Mouse (Mus musculus) kidney, adult 2 months (tissue): ENCODE measurements around the gene Ctbp1. TPM values are rescaled to one million over a fixed set of nuclear protein-coding genes. Genes with fewer than 3 reads are reported as not detected.

Experiments
- DNase-seq: peaks from one replicate; pipeline ENCODE4 v3.0.0; 2021
- H3K27ac ChIP-seq: fragments of 200-500 bp; 2 replicates; pipeline ENCODE4 v1.5.1; 2012; ENCODE audit warnings: low read depth, low read length, control low read depth, inconsistent platforms; ENCODE audit not compliant: insufficient read depth
- H3K27me3 ChIP-seq: fragments of 200-500 bp; replicated peaks from 2 replicates; pipeline ENCODE4 v1.6.1; 2012; ENCODE audit warnings: mild to moderate bottlenecking, moderate library complexity, low read length, inconsistent platforms; ENCODE audit not compliant: control insufficient read depth, insufficient read depth
- H3K36me3 ChIP-seq: fragments of 200-500 bp; 2 replicates; pipeline ENCODE4 v1.6.1; 2012; ENCODE audit warnings: mild to moderate bottlenecking, moderate library complexity, low read length, inconsistent platforms; ENCODE audit not compliant: control insufficient read depth, insufficient read depth
- H3K4me1 ChIP-seq: fragments of 200-500 bp; 2 replicates; pipeline ENCODE4 v1.6.1; 2011; ENCODE audit warnings: low read length; ENCODE audit not compliant: control insufficient read depth, insufficient read depth
- H3K4me3 ChIP-seq: fragments of 200-500 bp; 2 replicates; pipeline ENCODE4 v1.5.1; 2011; ENCODE audit warnings: mild to moderate bottlenecking, low read depth, low read length, control low read depth; ENCODE audit not compliant: insufficient read depth
- CTCF ChIP-seq: fragments of 200-500 bp; conservative IDR thresholded peaks from 2 replicates; pipeline ENCODE4 v1.5.1; 2011; ENCODE audit warnings: low read depth, mild to moderate bottlenecking, control low read depth, low read length, moderate library complexity, mixed read lengths; ENCODE audit not compliant: insufficient read depth, insufficient read length
- POLR2A ChIP-seq: fragments of 200-500 bp; IDR thresholded peaks from one replicate; pipeline ENCODE4 v1.6.1; 2011; ENCODE audit warnings: low read depth, low read length, control low read depth
- WGBS: fragments of 180-500 bp; shearing (Covaris S2); methylation state at CpG from one replicate; pipeline ENCODE4 v1.1.7; 2018; 5-methylcytosine and 5-hydroxymethylcytosine counted together
- polyA plus RNA-seq: library from polyadenylated mRNA; depleted of rRNA; stranded (reverse); fragments of >200 nt; gene quantifications from 2 replicates; pipeline ENCODE4 v1.2.3, GENCODE M21; 2012

Gene Ctbp1
- polyA plus RNA-seq, 1 experiment: 209 TPM

DNA sequence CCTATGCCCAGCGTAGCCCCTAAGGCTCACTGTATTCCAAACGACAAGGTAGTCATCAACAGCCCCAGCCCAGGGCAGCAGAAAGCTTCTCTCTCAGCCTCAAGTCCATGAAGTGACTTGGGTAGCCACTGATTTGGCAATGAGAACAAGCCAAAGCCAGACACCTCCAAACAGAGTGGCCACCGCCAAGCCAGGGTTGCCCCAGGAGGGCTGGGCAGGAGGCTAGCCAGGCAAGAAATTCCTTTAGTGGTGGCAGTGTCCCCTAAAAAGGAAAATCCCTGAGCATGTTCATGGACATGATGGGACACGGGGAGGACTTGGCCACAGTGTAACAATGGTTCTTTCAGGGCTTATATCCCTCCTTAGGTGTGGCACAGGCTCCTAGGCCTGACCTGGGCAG, 55.0 kb downstream of the Ctbp1 start:
- Histone ChIP-seq H3K4me3 (no peak overlapping the region), H3K27me3 (no peaks in the 10 kb centered on the region), H3K27ac (no peak overlapping the region), H3K36me3 (no peaks in the 10 kb centered on the region), H3K4me1 (no peaks in the 10 kb centered on the region)
- whole genome bisulfite sequencing: 95% methylated on average over 4 of the region's 4 CpGs
- no peak for DNase-seq
- no peak for TF ChIP-seq POLR2A
- TF ChIP-seq CTCF: no peak

DNA sequence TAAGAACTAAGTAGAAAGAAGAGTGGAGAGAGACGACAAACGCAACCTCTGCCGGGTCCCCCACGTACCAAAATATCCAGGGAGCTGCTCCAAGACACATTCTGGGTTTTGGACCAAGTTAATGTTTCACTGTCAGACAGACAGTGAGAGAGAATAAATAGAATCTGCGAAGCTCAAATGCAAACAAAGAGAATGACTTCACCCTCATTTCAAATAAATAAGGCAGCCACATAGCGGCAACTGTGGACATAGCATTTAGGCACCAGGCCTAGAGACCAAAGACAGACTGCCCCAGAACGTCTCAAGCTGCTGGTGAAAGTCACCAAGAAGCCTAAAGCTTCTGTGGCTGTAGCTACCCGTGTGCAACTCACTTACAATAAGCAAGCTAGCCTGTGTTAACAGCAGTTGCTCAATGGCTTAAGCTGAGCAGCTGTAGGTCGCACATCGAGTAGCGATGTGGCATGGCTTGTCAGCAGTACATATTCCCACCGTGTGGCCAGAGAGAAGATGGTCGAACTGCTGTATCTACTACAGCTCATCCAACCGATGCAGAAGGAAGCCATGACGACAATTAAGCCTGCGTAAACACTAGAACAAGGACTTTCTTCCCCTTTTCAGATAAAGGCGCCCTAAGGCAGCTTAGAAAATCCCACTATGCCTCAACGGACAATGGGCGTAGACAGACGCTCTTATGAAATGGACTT, 55.9 kb downstream of the Ctbp1 start:
- no peaks in the 10 kb centered on the region for H3K27me3 ChIP-seq

GRCm38 (mm10) chr5:33218081-33218480, 56.7 kb downstream of the Ctbp1 start, which contains the start of gene Spon2:
Gene Spon2 (minus strand): TSS chr5:33218455.
- H3K4me3 ChIP-seq: no peak within 1 kb of the TSS
- no peaks in the 10 kb centered on the region for H3K36me3 ChIP-seq
- H3K4me1 ChIP-seq: no peaks in the 10 kb centered on the region
- H3K27ac ChIP-seq: no peak within 1 kb of the TSS
- DNase-seq: no peak
- H3K27me3 ChIP-seq: no peaks in the 10 kb centered on the region
- TF ChIP-seq POLR2A (no peak), CTCF (no peak)
- 50% methylated on average over 5 of the region's 5 CpGs for WGBS

More for the DNA sequence above, 55.9 kb downstream of the Ctbp1 start:
- no peak overlapping the region for H3K4me3 ChIP-seq
- H3K36me3 ChIP-seq: no peaks in the 10 kb centered on the region
- H3K27ac ChIP-seq: no peak overlapping the region
- no peak for DNase-seq
- 75% methylated on average over 20 of the region's 20 CpGs for WGBS
- TF ChIP-seq POLR2A: no peak
- no peak for TF ChIP-seq CTCF
- no peaks in the 10 kb centered on the region for H3K4me1 ChIP-seq

DNA sequence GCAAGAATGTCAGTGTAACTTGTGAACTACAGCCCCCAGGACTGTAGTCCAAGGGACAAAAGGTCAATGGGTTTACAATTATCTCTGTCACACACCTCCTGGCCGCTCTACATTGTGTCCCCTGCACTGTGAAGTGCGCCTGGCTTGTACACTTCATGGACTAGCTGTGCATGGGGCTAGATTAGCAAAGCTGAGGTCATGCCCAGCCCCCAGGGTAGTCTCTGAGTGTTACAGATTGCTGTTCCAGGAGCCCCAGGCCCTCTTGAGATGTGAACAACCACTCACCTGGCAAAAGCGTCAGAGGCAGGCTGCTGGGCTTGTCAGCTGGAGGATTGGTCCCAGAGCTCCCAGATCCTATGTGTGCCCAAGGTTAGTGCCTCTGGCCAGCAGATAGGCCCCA, 57.1 kb downstream of the Ctbp1 start:
- TF ChIP-seq POLR2A: no peak
- TF ChIP-seq CTCF: no peak
- no peaks in the 10 kb centered on the region for H3K36me3 ChIP-seq
- no peak for DNase-seq
- no peak overlapping the region for H3K4me3 ChIP-seq
- H3K27me3 ChIP-seq: no peaks in the 10 kb centered on the region
- H3K27ac ChIP-seq: no peak overlapping the region
- no peaks in the 10 kb centered on the region for H3K4me1 ChIP-seq
- WGBS: 84% methylated on average over 3 of the region's 3 CpGs

DNA sequence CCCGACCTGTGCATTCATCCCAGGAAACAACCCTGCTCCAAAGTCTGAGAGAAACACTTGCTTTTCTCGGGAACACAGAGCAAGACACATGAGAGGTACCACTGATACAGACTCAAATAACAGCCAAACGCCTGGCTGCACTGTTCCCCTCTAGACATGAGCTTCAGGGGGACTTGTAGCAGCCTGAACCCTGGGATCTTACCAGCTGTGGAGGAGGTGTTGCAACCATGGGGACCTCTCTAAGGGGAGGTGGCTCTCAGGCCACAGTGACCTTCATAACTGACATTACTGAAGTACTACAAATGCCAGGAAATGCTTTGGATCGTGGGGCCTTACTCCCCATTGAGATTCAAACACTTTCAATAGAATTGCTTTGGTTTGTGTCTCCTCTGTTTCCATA, 60.1 kb downstream of the Ctbp1 start:
- Histone ChIP-seq H3K4me3 (no peak overlapping the region), H3K36me3 (no peaks in the 10 kb centered on the region), H3K27me3 (no peaks in the 10 kb centered on the region), H3K27ac (no peak overlapping the region), H3K4me1 (no peaks in the 10 kb centered on the region)
- DNase-seq: no peak
- no peak for TF ChIP-seq CTCF
- no peak for TF ChIP-seq POLR2A
- 71% methylated on average over 4 of the region's 4 CpGs for WGBS

- Histone ChIP-seq H3K4me1 (no peaks in the 10 kb centered on the region), H3K36me3 (no peaks in the 10 kb centered on the region), H3K27ac (no peak overlapping the region), H3K4me3 (no peak overlapping the region), H3K27me3 (no peaks in the 10 kb centered on the region)
- 90% methylated on average over 5 of the region's 5 CpGs for WGBS
- no peak for DNase-seq
- no peak for TF ChIP-seq POLR2A
- TF ChIP-seq CTCF: no peak
These were observed 63.5 kb downstream of the Ctbp1 start for GRCm38 (mm10) chr5:33211254-33211653.

- no peak overlapping the region for H3K4me3 ChIP-seq
- no peak overlapping the region for H3K27ac ChIP-seq
- no peaks in the 10 kb centered on the region for H3K36me3 ChIP-seq
- 81% methylated on average over 3 of the region's 3 CpGs for WGBS
- H3K27me3 ChIP-seq: no peaks in the 10 kb centered on the region
- no peak for TF ChIP-seq CTCF
- no peak for TF ChIP-seq POLR2A
- H3K4me1 ChIP-seq: no peaks in the 10 kb centered on the region
- no peak for DNase-seq
These were observed 64.3 kb downstream of the Ctbp1 start for GRCm38 (mm10) chr5:33210515-33210914.
